ENCODE assay signal across 8 mouse cellular contexts in genomic region chr5:142811870-142812443, GRCm38 (mm10). TPM values are rescaled to one million over a fixed set of nuclear protein-coding genes. Genes with fewer than 3 reads are reported as not detected.
A peak's percentile ranks its signal among the peaks of the same experiment; 100 is the strongest.
DNase-seq lines count a peak whose midpoint lies in the region; ATAC-seq lines count a peak whose summit lies in the region.

No protein-coding gene starts in this region.

- 0 out of 2 replicates have a peak overlapping the region, but pooled peaks have one; percentile 10 for H3K9ac ChIP-seq in heart, embryonic 15.5 days
- peak overlapping the region; percentile 100 for H3K9ac ChIP-seq in forebrain, embryonic 15.5 days (replicated peaks)
- peak overlapping the region; percentile 100 for H3K9ac ChIP-seq in neural tube, embryonic 15.5 days (replicated peaks)

- no peaks in the 10 kb centered on the region for H3K27me3 ChIP-seq in heart, embryonic 15.5 days
- no peaks in the 10 kb centered on the region for H3K27me3 ChIP-seq in forebrain, embryonic 15.5 days
- H3K27me3 ChIP-seq in neural tube, embryonic 15.5 days (replicated peaks): no peaks in the 10 kb centered on the region

- peaks cover 12% of the 10 kb centered on the region for H3K36me3 ChIP-seq in heart, embryonic 15.5 days
- H3K36me3 ChIP-seq in forebrain, embryonic 15.5 days: peaks cover 22% of the 10 kb centered on the region
- H3K36me3 ChIP-seq in neural tube, embryonic 15.5 days: peaks cover 4% of the 10 kb centered on the region

- peak overlapping the region; percentile 89 for H3K4me2 ChIP-seq in heart, embryonic 15.5 days
- H3K4me2 ChIP-seq in forebrain, embryonic 15.5 days (replicated peaks): peak overlapping the region; percentile 95
- peak overlapping the region; percentile 96 for H3K4me2 ChIP-seq in neural tube, embryonic 15.5 days

- peak overlapping the region; percentile 95; the same call in 1 of the 2 replicates for H3K4me3 ChIP-seq in heart, embryonic 15.5 days
- H3K4me3 ChIP-seq in forebrain, embryonic 15.5 days: peak overlapping the region; percentile 87
- peak overlapping the region; percentile 92 for H3K4me3 ChIP-seq in neural tube, embryonic 15.5 days (replicated peaks)

- H3K27ac ChIP-seq in heart, embryonic 15.5 days: no peak overlapping the region
- peak overlapping the region; percentile 100 for H3K27ac ChIP-seq in forebrain, embryonic 15.5 days (replicated peaks)
- H3K27ac ChIP-seq in neural tube, embryonic 15.5 days (replicated peaks): peak overlapping the region; percentile 100

- peaks cover 36% of the 10 kb centered on the region for H3K4me1 ChIP-seq in heart, embryonic 15.5 days (replicated peaks)
- H3K4me1 ChIP-seq in forebrain, embryonic 15.5 days: peaks cover 53% of the 10 kb centered on the region
- H3K4me1 ChIP-seq in neural tube, embryonic 15.5 days: peaks cover 56% of the 10 kb centered on the region

- no peak for DNase-seq in heart, adult 8-10 months (ENCODE audit: low spot score)
- peak; percentile 68 for DNase-seq in kidney, postnatal 14 days
- DNase-seq in urinary bladder, postnatal 25 days (ENCODE audit: low spot score): no peak
- DNase-seq in adrenal gland, postnatal 25 days: no peak
- no peak for DNase-seq in retina, embryonic 14.5 days (ENCODE audit: low spot score)

- H3K9me3 ChIP-seq in heart, embryonic 15.5 days (replicated peaks): no peaks in the 10 kb centered on the region
- no peaks in the 10 kb centered on the region for H3K9me3 ChIP-seq in forebrain, embryonic 15.5 days
- H3K9me3 ChIP-seq in neural tube, embryonic 15.5 days (replicated peaks): no peaks in the 10 kb centered on the region

- no peak for ATAC-seq in heart, embryonic 15.5 days (replicated peaks; ENCODE audit: insufficient number of reproducible peaks, insufficient read depth, low FRiP score, low read depth)
- no peak for ATAC-seq in forebrain, embryonic 15.5 days (replicated peaks)
- no peak for ATAC-seq in neural tube, embryonic 15.5 days (ENCODE audit: low FRiP score)

- 48% methylated on average over 8 of the region's 8 CpGs for WGBS in heart, embryonic 15.5 days
- 13% methylated on average over 8 of the region's 8 CpGs for WGBS in forebrain, embryonic 15.5 days
- 20% methylated on average over 8 of the region's 8 CpGs for WGBS in neural tube, embryonic 15.5 days

RNA-seq across cellular contexts. Expression of gene Tnrc18, which starts 5.5 kb away (rescaled TPM):
- polyA plus RNA-seq in heart, embryonic 15.5 days (2015; fragmentation: Nextera tagmentation; extraction: Ambion mirVana): 17.1 and 24.2 TPM in 2 replicates
- 10 to 100 TPM; 48.6 to 59.7 (median 55.0) TPM for total RNA-seq in heart, adult 8-10 months (2022)
- polyA plus RNA-seq in forebrain, embryonic 15.5 days (2015; fragmentation: Nextera tagmentation; extraction: Ambion mirVana): 45.9 and 48.3 TPM in 2 replicates
- polyA plus RNA-seq in neural tube, embryonic 15.5 days (2015; fragmentation: Nextera tagmentation; extraction: Ambion mirVana): 22.5 and 26.0 TPM in 2 replicates
- total RNA-seq in adrenal gland, postnatal 25 days (2021): 114 and 123 TPM in 2 replicates

Comparison
In these comparisons a context has a peak if more than half of its experiments do, and no peak if none do; other contexts are left out.
1. H3K9ac ChIP-seq: peak in every context shown above with its lines; median percentile 100 in forebrain, embryonic 15.5 days; 100 in neural tube, embryonic 15.5 days; 10 in heart, embryonic 15.5 days.